Mouse (Mus musculus) brain, embryonic 14.5 days (tissue): ENCODE measurements around the gene Hexb.

Source experiments
- CTCF ChIP-seq: fragments of 200-500 bp; IDR thresholded peaks from 2 replicates; pipeline ENCODE4 v1.5.1; 2012; ENCODE audit warnings: inconsistent platforms, mild to moderate bottlenecking, moderate library complexity, borderline replicate concordance; ENCODE audit not compliant: insufficient read depth, insufficient read length; ENCODE audit errors: extremely low read depth
- POLR2A ChIP-seq: fragments of 200-500 bp; IDR thresholded peaks from 2 replicates; pipeline ENCODE4 v1.6.1; 2012; ENCODE audit warnings: mild to moderate bottlenecking, inconsistent platforms, borderline replicate concordance; ENCODE audit not compliant: poor library complexity, insufficient read depth, insufficient read length, severe bottlenecking; ENCODE audit errors: extremely low read depth

GRCm38 (mm10) chr13:97184656-97185055, 13.5 kb downstream of the Hexb start:
- no peak for TF ChIP-seq POLR2A
- no peak for TF ChIP-seq CTCF
